Mouse (Mus musculus): ENCODE data around the gene Klf13.

- TF ChIP-seq CHD2 (IDR thresholded peaks at IDR 0.05; ENCODE audit: low read depth, low read length) (no peak), MAFK (IDR thresholded peaks at IDR 0.05; ENCODE audit: insufficient read depth, low read depth, low read length) (no peak), ZC3H11A (IDR thresholded peaks at IDR 0.05; ENCODE audit: borderline replicate concordance, low read depth, low read length) (no peak), ZNF384 (IDR thresholded peaks at IDR 0.05; ENCODE audit: low read depth, low read length) (no peak)
Observed at GRCm38 (mm10) chr7:63937236-63938065, 1.3 kb downstream of the Klf13 start.
